Mouse (Mus musculus): Measurements from ENCODE around the gene Slc4a4.

The Slc4a4 gene

DNA sequence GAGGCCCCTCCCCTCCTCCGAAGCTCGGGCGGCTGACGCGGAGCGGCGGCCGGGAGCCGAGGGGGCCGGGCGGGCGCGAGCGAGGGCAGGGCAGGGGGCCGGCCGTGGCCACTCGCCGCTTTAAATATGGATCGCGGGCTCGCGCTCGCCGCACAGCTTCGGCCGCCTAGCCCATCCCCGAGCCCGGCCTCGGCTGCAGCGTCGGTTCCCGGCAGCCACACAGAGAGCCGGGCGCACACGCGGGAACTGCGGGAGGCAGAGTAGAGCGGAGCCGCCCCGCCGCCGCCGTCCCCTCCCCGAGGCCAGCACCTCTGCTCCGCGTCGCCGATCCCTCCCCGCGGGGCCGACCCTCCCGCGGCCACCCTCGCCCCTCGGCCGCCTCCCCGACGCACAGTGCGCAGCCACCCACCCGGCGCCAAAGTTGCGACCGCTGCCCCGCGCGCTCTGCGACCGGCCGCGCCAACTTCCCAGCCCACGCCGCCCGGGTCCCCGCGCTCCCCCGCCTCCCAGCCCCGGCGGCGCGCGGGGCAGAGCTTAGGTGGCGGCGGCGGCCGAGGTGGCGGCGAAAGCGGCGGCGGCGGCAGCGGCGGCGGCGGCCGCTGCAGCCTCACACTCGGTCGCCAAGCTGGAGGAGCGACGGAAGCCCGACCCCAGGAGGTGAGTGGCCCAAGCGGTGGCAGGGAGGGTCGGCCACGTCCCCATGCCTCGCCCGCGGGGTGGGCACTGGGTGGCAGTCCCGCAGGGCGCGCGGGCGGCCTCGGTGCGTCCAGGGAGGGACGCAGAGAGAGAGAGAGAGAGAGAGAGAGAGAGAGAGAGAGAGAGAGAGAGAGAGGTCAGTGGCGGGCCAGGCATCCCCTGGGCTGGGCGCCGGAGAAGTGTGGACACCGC lies at the start of gene Slc4a4:
Slc4a4 (plus strand) TSS at position 151 of the 888 bp plus-strand sequence.
- peak; percentile 45 to 51 for DNase-seq

DNA sequence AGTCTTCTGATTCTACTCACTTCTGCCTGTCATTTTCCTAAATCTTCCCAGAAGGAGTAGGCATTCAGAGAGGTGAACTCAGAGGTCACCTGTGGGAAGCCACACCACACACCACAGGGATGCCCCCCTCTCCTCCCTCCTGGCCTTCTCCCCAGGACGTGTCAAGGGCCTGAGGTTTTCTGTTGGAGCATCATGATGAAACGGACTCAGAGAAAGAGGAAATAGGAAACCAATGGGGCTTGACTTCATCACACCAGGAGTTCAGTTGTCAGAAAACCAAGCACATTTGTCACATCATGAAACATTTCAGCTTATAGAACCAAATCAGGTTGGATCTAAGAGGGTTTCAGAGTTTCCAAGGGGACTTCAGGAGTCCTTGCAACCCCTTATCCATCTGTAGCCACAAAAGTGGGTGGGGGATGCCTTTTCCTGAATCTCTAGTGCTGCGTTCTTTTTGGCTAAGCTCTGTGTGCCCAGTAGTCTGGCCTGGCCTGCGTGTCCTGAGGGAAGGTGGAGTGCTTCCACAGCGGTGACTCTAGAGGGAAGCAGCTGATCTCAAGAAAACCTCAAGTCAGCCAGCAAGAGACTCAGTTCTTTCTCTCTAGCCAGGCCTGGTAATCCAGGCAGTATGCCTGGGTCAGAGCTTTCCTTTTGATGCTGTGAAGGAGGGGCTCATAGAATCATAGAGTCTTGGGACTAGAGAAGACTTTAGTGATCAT lies 46.4 kb upstream of the Slc4a4 start:
- DNase-seq: no peak

DNA sequence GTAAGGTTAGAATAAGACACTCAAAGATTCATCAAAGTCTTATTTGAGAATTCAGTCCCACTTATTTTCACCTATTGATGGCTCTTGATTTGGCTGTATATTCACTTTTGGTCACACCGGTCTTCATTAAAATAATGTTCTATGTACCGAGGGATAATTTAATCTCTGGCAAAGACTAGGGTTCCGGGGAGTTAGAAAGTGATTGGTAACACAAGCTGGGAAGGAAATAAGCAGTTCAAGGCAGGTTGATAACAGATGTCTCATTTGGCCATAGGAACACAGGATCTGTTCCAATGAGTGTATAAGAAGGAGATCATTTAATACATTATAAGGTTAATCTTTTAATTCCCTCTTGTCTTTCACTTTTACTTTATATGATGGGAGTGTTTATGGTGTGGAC lies 29.3 kb upstream of the Slc4a4 start:
- no peak for DNase-seq

DNA sequence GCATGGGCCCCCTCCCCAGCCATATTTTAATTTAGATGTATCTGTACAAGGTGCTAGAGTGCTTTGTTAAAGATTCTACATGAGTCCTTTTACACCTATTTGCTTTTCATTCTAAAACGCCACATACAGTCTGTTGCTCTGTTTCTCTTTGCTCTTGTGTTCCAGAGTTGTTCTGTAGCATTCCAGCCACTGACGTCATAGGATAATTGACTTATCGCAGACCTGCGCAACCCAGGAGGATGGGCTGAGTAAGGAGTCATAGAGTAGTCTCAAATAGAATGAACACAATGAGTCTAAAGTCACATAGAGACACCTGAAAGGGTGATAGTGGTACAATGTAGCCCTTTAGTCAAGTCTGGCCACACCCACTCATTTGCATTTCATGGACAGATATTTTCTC lies 28.8 kb upstream of the Slc4a4 start:
- peak in 1 of 2 experiments; percentile 42 for DNase-seq

DNA sequence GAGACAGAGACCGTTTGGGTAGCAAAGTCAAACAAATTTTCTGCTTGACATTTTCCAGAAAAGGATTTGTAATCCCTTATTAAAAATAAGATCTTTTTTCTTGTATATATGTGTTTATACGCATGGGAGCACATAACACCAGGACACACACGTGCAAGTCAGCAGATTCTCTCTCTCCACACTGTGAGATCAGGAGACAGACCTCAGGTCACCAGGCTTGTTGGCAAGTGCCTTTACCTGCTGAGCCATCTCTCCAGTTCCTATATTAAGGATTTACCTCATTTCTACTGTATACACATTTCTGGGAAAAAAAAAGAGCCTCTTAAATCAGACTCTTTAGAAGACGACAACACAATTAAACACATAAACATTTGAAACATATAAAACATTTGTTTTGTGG lies 28.4 kb upstream of the Slc4a4 start:
- DNase-seq: peak; percentile 73 to 77

DNA sequence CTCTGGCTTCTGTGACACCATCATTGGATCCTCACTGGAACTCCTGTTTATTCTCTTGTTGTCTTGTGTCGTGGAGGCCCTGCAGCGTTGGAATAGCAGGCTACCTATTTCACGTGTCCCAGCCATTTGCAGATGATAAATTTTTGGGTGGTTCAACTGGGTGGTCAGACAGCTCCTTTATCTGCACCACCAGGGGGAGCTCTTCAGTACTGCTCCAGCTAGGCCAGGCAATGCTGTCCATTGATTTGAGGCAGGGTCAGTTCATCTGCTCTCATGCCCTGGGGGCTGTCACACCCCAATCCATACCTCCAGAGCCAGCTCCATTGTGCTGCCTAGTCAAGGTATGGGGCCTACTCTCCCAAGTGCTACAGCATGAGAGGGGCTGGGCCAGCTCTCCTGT lies 24.5 kb upstream of the Slc4a4 start:
- no peak for DNase-seq

DNA sequence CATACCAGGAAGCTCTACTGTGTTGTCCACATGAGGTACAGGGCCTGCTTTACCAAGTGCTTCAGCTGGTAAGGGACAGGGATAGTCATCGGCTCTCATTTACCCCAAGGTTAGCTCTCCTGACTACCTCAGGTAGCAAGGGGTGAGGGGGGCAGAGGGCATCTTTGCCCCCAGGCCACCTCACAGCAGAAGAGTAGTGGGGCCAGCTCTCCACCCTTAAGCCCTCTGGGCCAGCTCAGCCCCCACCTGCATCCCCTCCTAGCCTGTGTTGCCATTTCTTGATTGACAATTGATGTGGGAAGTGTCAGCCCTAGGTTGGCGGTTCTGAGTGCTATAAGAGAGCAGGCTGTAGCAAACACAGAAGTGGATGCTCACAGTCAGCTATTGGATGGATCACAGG lies 23.8 kb upstream of the Slc4a4 start:
- DNase-seq: no peak

DNA sequence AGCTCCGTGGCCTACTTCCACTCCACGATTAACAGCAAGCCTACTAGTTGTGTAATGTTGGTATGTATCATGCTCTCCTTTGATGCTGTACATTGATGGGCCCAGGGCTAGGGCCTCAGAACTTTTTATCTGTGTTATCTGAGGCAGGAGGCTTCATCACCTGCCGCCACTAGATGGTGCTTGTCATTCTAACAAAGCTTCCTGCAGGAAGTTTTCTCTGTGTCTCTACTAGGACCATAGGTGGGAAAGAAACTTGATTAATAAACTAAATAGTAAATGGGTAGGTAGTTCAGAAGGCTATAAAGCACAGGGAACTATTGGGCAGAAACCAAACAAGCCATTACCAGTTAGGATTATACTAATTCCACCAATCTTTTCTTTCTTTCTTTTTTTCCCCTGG lies 2.5 kb upstream of the Slc4a4 start:
- peak; percentile 51 to 56 for DNase-seq

DNA sequence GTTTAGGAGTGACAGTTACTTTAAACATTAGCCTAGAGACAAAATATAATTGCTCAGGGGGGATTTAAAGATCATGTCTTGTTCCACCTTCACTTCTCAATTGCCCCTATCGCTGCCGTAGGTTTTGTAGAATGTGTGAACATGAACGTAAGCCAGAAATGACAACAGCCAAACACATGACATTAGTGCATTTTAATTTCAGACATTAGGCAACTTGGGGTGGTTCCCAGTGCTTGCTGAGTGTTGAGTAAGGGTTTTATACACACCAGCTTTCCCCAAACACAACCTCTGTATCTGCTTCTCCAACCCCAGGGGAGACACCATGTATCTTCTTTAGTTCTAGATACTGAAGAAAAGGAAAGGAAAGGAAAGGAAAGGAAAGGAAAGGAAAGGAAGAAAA lies 1.1 kb upstream of the Slc4a4 start:
- DNase-seq: no peak

DNA sequence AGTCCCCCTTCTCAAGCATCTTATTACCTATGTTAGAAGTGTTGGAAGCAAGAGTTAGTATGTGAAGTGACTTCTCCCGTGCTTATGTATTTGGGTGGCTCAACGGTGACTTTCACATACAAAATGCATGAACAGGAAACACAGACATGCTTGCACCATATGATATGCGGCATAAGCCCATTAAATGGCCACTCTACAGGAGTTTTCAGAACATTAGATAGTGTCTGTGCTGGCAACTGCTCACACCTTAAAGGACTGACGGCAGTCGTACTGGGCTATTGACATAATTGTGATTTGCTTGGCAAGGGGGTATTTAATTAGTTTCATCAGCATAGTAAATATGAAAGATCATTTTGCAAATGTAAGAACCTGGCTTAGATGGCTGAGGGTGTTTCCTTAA lies 674 bp upstream of the Slc4a4 start:
- no peak for DNase-seq

DNA sequence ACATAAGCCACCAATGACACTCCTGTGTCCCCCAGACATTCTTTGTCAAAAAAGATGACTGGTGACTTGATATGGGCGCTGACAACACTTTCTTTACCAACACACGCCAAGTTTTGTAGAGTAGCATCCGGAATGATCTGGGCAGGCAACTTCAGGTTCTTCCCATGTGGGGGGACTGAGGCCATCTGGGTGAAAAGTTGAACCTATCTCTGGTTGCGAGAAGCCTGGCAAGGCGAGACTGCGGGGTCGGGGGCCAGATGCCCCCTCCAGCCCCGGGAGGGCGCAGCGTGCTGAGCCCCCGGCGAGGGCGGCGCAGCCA lies 310 bp upstream of the Slc4a4 start:
- no peak for DNase-seq

DNA sequence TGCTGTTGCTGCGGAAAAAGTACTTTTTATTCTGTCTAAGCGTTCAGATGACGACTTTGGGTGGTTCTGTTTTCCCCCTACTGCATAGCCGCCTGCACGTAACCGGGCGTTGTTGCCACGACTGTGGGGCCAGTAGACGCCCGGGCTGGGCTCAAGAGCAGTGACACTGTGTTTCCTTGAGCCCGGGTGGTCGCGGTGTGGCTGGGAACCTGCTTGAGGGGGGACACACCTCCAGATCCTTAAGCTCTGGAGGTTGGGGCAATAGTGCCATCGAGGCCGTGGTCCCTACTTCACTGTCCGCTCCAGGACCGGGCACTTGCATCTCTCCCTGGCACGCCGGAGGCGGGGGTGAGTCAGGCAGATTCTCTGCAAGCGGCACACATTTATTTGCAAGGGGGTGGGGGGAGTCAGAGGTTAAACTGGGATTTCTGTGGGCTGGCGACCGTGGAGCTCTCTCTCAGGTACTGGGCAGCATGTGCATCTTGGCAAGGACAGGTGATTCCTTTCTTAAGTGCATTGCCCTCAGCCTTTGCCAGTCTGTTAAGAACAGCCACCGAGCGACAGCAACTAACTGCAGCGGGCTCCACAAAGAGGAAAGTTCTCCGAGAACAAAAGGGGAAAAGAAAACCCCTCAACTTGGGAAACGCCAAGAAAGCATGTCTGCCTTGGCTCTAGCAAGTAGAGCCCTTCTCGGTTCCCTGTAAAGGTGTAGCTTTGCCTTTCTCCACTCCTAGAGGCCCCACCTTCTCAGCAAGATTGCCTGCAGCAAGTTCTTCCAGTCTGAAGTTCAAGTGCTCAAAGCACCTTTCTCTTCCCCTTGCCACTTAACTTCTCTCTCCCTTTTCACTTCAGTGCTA lies 1.2 kb downstream of the Slc4a4 start:
- peak; percentile 47 for DNase-seq

DNA sequence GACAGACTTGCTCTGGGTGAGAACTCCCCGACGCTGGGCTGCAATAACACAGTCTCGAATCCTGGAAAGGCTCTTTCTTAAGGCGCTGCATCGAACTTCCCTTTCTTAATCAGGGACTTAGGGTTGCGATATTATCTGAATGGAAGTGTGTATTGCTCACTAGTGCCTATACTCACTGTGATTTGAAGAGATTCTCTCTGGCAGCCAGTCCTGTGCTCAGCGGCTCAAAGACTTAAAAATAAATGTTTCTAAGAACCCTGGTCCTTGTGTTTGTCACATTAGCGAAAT lies 1.7 kb downstream of the Slc4a4 start:
- no peak for DNase-seq

DNA sequence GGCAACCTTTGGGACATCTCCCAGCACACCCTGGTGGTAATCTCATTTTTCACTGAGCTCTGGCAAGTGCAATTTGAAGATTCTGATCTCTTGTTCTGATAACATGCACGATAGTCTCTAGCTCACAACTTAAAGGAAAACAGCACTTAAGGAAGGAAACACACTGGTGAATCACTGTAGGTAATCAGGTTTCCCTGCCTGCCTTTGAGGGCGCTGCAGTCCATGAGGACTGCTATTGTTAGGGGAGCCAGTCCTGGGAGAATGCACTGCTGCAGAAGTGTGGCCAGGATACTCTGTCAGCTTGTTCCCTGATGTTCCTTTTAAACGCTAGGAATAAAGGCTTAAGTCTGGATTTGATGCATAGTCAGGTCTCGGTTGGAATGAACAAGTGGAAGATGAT lies 2.7 kb downstream of the Slc4a4 start:
- DNase-seq: peak in 1 of 2 experiments; percentile 32

DNA sequence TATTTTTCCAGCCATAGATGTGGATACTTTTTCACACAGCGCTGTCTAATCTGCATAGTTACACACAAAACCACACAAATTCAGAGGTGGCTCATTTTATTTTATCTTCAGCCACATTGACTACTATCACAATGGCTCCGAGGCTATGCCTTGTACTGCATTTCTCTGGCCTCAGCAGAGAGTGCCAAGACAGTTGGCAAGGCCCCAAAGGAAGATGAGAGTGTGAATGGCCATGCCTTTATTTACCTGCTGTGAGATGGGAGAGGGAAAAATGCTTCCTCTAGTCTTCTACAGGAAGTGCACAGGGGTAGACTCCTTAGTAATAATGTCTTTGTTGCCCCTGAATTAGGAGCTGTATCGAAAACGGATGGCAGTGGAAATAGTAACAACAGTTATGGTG lies 3.5 kb downstream of the Slc4a4 start:
- DNase-seq: peak; percentile 78 to 86

DNA sequence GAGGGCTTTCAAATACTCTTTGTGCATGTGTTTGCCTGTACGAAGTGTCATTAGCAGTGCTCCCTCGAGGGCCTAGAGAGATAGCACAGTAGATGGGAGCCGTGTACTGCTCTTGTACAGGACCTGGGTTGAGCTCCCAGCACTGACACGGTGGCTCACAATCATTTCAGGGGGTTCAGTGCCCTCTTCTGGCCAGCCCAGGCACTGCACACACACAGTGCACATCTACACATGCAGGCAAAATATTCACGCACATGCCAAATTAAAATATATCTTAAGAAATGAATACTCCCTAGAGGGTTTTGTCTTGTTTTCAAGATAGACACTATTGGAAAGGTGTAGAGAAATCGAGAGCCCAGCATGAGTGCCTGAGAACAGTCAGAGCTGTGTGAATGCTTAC lies 10.0 kb downstream of the Slc4a4 start:
- no peak for DNase-seq

DNA sequence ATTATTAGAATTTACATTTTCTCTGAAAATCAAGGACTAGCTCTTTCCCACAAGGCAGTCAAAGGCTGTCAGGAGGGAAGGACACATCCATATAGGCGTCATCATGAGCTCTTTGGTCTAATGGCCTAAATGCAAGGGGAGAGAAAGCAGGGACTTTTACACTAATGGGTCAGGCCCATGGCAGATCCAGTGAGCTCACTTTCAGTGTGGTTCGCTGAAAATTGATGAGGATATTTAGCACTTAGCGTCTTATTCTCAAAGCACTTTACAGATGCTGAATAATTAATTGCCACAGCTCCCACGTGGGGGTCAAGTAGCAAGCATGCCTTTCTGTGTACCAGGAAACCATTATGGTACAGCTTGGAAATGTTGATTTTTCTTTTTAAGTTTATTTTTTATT lies 16.5 kb downstream of the Slc4a4 start:
- no peak for DNase-seq

DNA sequence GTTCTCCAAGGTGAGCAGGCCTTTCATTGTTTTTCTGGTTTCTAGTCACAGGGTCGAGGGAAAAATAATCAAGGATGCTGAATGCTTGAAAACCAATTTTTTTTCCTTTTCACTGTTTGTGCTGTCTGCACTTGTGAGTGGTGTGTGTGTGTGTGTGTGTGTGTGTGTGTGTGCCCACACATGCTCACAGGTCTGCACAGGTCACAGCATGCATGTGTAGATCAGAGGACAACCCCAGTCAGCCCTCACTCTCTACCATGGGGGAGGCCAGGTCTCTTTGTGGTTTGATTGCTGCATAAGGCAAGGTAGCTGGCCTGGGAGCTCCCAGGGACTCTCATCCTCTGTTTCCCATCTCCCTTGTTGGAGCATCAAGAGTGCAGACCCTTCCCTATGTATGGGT lies 16.9 kb downstream of the Slc4a4 start:
- no peak for DNase-seq

DNA sequence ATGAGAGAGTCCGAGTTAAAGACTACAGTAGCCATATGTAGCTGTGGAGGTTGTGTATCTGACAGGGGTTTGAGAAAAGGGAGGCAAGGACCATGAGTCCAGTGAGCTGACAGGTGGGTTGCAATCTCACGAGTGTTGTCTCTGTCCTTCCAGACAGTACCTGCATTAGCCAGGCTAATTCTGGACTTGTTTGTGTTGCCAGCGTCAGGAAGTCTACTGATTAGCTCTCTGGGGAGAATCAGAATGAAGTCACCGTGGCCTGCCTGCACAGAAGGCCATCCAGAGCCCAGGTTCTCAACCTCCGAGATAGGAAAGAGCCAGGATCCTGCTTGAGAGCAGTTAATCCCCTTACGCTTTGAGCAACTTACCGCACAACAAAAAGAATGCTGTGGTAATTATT lies 18.2 kb downstream of the Slc4a4 start:
- no peak for DNase-seq

DNA sequence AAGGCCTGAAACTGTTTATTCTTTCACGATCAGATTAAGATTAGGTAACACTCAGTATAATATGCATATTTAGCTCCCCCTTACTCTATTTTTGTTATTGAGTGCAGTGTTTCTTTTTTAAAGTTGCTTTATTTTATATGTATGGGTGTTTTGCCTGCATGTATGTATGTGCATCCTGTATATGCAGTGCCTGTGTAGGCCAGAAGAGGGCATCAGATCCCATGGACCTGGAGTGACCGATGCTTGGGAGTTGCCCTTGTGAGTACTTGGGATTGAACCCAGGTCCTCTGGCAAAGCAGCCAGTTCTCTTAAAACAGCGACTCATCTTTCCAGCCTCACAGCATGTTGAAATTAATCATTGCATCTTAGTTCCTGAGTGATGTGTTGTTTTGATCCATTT lies 21.0 kb downstream of the Slc4a4 start:
- DNase-seq: no peak

DNA sequence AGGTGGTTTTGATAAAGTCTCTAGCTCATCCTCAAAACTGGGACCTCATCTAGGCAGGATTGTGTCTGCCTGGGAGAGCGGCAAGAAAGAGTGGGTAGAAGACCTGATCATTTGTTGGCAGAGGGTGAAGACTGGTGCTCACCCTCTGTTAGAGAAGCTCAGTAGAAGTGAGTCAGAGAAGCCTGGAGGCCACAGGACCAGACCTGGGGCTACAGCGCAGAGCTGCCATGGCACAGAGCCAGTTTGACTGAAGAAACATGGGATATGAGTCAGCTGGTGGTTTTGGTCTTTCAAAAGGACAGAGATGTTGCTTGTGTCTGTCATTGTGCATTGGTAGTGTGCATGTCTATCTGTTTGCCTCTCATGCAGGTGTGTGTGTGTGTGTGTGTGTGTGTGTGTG lies 26.0 kb downstream of the Slc4a4 start:
- peak; percentile 66 to 69 for DNase-seq

DNA sequence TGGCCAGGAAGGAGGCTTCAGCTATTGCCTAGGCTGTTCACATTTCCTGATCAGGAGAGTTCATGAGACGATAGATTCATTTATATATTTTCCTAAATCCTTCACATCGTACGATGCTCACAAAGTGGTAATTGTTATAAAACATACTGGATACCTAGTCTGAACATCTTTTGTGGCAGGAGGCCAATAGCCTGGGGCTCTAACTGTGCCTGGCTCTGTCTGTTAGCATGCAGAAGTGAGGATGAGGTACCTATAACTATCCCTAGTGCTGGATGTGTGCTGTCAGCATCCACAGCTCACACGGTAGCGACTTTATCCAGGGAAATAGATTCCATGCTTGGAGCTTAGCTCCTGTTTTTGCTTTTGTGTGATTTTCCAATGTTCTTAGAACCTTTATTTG lies 28.5 kb downstream of the Slc4a4 start:
- peak; percentile 52 to 61 for DNase-seq

DNA sequence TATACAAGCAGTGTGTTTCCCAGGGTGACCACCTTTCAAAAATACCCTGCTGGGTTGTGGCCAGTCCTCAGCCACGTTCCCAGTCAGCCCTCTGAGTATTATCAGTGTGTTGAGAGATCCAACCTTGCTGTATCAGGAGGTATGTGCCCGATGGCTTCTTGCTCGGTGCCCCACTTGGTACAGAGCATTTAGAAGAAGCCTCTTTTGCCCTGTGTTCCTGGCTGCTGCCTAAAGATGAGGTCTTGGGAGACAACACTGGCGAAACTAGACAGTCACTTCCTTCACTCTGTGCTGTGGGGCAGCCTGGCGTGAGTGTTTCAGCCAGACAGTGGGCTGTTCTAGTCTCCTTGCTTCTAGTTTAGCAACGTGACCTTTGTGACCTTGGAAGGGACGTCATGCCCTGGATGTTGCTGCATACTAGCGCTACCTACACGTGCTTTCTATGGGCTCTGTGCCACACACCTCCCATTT lies 29.9 kb downstream of the Slc4a4 start:
- DNase-seq: no peak

DNA sequence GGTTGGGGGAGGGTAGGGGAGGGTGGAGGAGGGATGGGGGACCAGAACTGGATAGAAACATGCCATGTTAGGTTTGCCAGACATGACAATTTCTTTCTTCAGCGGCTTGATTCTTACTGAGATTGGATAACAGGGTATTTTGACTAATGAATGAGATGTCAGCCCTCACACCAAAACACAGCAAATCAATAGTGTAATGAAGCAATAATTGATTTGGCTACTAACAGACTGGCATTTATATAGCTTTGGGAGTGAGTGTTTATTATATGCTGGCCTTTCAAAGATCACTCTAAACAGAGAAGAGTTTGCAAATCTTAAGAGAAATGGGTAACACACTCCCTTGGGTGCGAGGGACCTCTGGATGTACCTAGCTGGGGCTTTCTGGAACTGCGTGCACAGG lies 30.6 kb downstream of the Slc4a4 start:
- DNase-seq: no peak

Measured in cerebellum, postnatal 36 days (tissue).